Mouse (Mus musculus): ENCODE data around the gene Tmem177.

DNA sequence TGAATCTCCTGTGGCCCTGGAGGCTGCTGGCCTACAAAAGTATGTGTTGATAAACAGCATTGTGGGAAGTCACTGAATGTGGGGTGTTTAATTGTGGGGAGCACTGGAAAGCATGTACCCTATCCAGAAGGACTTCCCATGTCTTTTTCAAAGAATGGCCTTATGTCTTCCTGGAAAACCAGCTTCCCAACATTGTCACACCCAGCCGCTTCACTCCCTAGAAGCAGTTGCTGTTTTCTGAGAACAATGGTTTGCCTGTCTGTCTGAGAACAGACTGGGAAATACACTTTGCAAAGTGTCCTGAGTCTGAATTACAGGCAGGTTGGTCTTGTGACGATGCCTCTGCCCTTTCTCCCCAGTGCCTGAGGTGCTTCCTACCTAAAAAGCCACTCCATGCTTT lies 45.7 kb downstream of the Tmem177 start:
- TF ChIP-seq POLR2A (IDR thresholded peaks at IDR 0.05; ENCODE audit: low read depth, low read length) (no peak), CTCF (IDR thresholded peaks at IDR 0.05; ENCODE audit: extremely low read depth, insufficient read depth, insufficient read length, insufficient replicate concordance) (no peak)

Data from spleen, adult 2 months (tissue).